Comparison of ENCODE assay signal across 30 mouse cellular contexts in the genomic region with DNA sequence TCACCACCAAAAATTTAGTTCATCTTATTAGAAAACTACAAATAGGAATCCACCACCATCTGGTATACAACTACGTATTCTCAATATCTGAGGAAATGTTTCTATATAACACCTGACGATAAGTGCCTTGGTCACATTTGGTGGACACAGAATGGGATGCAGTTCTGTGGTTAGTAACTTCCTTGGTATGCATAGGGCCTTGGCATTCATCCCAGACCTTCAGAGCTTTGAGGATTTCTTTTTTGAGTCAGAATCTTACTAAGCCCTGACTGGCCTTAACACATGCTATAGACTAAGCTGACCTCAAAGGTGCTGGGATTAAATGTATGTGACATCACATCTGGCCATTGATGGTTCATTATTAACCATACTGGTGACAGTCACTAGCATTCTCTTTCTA.
DNase-seq lines count a peak whose midpoint lies in the region; ATAC-seq and TF ChIP-seq lines count a peak whose summit lies in the region.
"Had no signal": no experiment of that assay in that cellular context is flagged by ENCODE, and none has a peak within 500 bp of the region (broad histone marks: within the 10 kb centered on the region; RNA-seq: fewer than 3 reads in every experiment).

No protein-coding gene starts in this region.

- no peak for ATAC-seq in embryonic facial prominence, embryonic 14.5 days (ENCODE audit: low read depth)
- ATAC-seq: activated CD4-positive, CD25-positive, alpha-beta regulatory T cell, adult 4 months; forebrain, embryonic 13.5 days; forebrain, embryonic 16.5 days; hindbrain, postnatal 0 days; inflammation-experienced regulatory T-cells, adult 6 months; intestine, embryonic 16.5 days had no signal

- intact Hi-C loops in gastrocnemius, postnatal 14 days (cut with DNase I; ENCODE audit: low total_unique reads), result no loop called here

- H3K4me3 ChIP-seq in embryonic facial prominence, embryonic 14.5 days (ENCODE audit: low read depth, low read length), result no peak overlapping the region
- no peak overlapping the region for H3K4me3 ChIP-seq in embryonic facial prominence, embryonic 10.5 days
- H3K4me3 ChIP-seq in embryonic fibroblast, embryonic 13.5 days (ENCODE audit: insufficient read depth, low read length), result no peak overlapping the region
- H3K4me3 ChIP-seq: embryonic facial prominence, embryonic 15.5 days; erythroblast, embryonic 14.5 days; forebrain, embryonic 10.5 days; forebrain, embryonic 13.5 days; heart, adult 2 months; heart, embryonic 10.5 days; heart, embryonic 13.5 days had no signal

- no peak for TF ChIP-seq POLR2A in embryonic fibroblast, embryonic 13.5 days (IDR thresholded peaks at IDR 0.05; ENCODE audit: low read depth, low read length)

- no peaks in the 10 kb centered on the region for H3K27me3 ChIP-seq in embryonic facial prominence, embryonic 14.5 days (replicated peaks; ENCODE audit: control insufficient read depth, insufficient read depth, low read length)
- H3K27me3 ChIP-seq in embryonic facial prominence, embryonic 10.5 days (replicated peaks; ENCODE audit: low read depth, poor library complexity, severe bottlenecking), result no peaks in the 10 kb centered on the region
- H3K27me3 ChIP-seq: embryonic facial prominence, embryonic 15.5 days; forebrain, embryonic 13.5 days; heart, embryonic 13.5 days had no signal

- DNase-seq in embryonic facial prominence, embryonic 14.5 days (ENCODE audit: low spot score), result peak; percentile 15
- no peak for DNase-seq in embryonic facial prominence, embryonic 10.5 days (ENCODE audit: low spot score)
- peak; percentile 90 for DNase-seq in 3T3-L1 (ENCODE audit: low read depth, low spot score)
- DNase-seq in Muller cell, postnatal 12 days (ENCODE audit: inconsistent ontology term), result peak; percentile 26
- DNase-seq in gastrocnemius, postnatal 14 days, result no peak
- DNase-seq in cerebellum, adult 18-20 months, result no peak
- DNase-seq: adrenal gland, postnatal 10 days; cerebellum, adult 11 months; cerebellum, adult 8-10 months; cerebellum, postnatal 10 days; cerebellum, postnatal 36 days; embryo, embryonic 11 days; gastrocnemius, postnatal 25 days; heart, adult 2 months; heart, postnatal 14 days; heart, postnatal 4 days; kidney, adult 2 months had no signal

- H3K36me3 ChIP-seq in embryonic facial prominence, embryonic 14.5 days (ENCODE audit: control insufficient read depth, insufficient read depth, low read length), result no peaks in the 10 kb centered on the region
- H3K36me3 ChIP-seq in embryonic facial prominence, embryonic 10.5 days (replicated peaks), result peaks cover 4% of the 10 kb centered on the region; the same call in 1 of the 2 replicates
- H3K36me3 ChIP-seq: embryonic facial prominence, embryonic 15.5 days; heart, embryonic 10.5 days; heart, embryonic 13.5 days had no signal

- no peak overlapping the region for H3K4me2 ChIP-seq in embryonic facial prominence, embryonic 14.5 days (ENCODE audit: low read depth, low read length)
- H3K4me2 ChIP-seq: embryonic facial prominence, embryonic 15.5 days; forebrain, embryonic 13.5 days; heart, embryonic 13.5 days; hindbrain, embryonic 14.5 days had no signal

- WGBS in embryonic facial prominence, embryonic 14.5 days, result 80% methylated on average over 2 of the region's 2 CpGs
- 95% methylated on average over 2 of the region's 2 CpGs for WGBS in embryonic facial prominence, embryonic 10.5 days

- H3K9ac ChIP-seq in embryonic facial prominence, embryonic 14.5 days (ENCODE audit: low read depth, low read length), result no peak overlapping the region
- H3K9ac ChIP-seq: embryonic facial prominence, embryonic 15.5 days; forebrain, embryonic 13.5 days; heart, embryonic 13.5 days; hindbrain, embryonic 14.5 days had no signal

- H3K9me3 ChIP-seq in embryonic facial prominence, embryonic 14.5 days (ENCODE audit: control insufficient read depth, low read length), result no peaks in the 10 kb centered on the region
- no peaks in the 10 kb centered on the region for H3K9me3 ChIP-seq in embryonic facial prominence, embryonic 10.5 days
- H3K9me3 ChIP-seq: embryonic facial prominence, embryonic 15.5 days; forebrain, embryonic 10.5 days; forebrain, embryonic 13.5 days; heart, embryonic 10.5 days; heart, embryonic 13.5 days had no signal

- no peaks in the 10 kb centered on the region for H3K4me1 ChIP-seq in embryonic facial prominence, embryonic 14.5 days (ENCODE audit: control insufficient read depth, insufficient read depth, low read length)
- no peaks in the 10 kb centered on the region for H3K4me1 ChIP-seq in embryonic facial prominence, embryonic 10.5 days
- peaks cover 3% of the 10 kb centered on the region for H3K4me1 ChIP-seq in embryonic fibroblast, embryonic 13.5 days (ENCODE audit: control insufficient read depth, insufficient read depth, low read length)
- H3K4me1 ChIP-seq: embryonic facial prominence, embryonic 15.5 days; forebrain, embryonic 10.5 days; forebrain, embryonic 13.5 days; heart, embryonic 10.5 days; heart, embryonic 13.5 days had no signal

- H3K27ac ChIP-seq in embryonic facial prominence, embryonic 14.5 days (replicated peaks; ENCODE audit: low read depth, low read length), result no peak overlapping the region
- H3K27ac ChIP-seq in embryonic facial prominence, embryonic 10.5 days (replicated peaks), result no peak overlapping the region
- peak overlapping the region; percentile 21; the same call in 1 of the 2 replicates for H3K27ac ChIP-seq in embryonic fibroblast, embryonic 13.5 days (ENCODE audit: insufficient read depth, low read length)
- H3K27ac ChIP-seq: embryonic facial prominence, embryonic 15.5 days; forebrain, embryonic 10.5 days; forebrain, embryonic 13.5 days; heart, adult 2 months; heart, embryonic 10.5 days; heart, embryonic 13.5 days; hindbrain, embryonic 14.5 days; hindbrain, postnatal 0 days had no signal

- no peak for TF ChIP-seq CTCF in embryonic fibroblast, embryonic 13.5 days (IDR thresholded peaks at IDR 0.05; ENCODE audit: borderline replicate concordance, insufficient read depth, low read length)

Comparison
In these comparisons a context has a peak if more than half of its experiments do, and no peak if none do; other contexts are left out.
1. DNase-seq: peak in embryonic facial prominence, embryonic 14.5 days (single experiment), 3T3-L1 (single experiment) and Muller cell, postnatal 12 days (single experiment); none in embryonic facial prominence, embryonic 10.5 days (single experiment), gastrocnemius, postnatal 14 days (single experiment) and cerebellum, adult 18-20 months (0 of 2).